Mouse (Mus musculus): ENCODE data around the gene Fsip1.

Fsip1 gene

GRCm38 (mm10) chr2:118125211-118125939, 131.4 kb downstream of the Fsip1 start:
- no peak for DNase-seq (ENCODE audit: low read depth, low spot score)

DNA sequence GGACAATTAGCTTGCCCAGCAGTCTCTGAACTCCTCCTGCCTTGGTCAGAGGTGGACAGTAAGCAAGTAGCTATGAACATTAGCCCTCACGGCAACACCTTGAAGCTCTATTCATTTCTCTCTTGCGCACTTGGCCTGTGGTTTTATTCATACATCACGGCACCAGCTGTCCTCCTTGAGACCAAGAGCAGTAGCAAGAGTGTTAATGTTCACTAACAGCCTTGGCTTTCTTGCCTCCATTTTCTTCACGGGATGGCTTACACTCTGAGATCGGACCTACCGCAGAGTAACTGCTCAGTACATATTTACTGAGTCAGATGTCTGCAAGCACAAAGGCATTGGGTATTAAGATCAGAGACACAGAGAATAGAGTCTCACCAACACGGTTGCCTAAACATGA, 132.3 kb downstream of the Fsip1 start:
- no peak for DNase-seq (ENCODE audit: low read depth, low spot score)

GRCm38 (mm10) chr2:118123743-118124142, 133.0 kb downstream of the Fsip1 start:
- DNase-seq (ENCODE audit: low read depth, low spot score), result no peak

DNA sequence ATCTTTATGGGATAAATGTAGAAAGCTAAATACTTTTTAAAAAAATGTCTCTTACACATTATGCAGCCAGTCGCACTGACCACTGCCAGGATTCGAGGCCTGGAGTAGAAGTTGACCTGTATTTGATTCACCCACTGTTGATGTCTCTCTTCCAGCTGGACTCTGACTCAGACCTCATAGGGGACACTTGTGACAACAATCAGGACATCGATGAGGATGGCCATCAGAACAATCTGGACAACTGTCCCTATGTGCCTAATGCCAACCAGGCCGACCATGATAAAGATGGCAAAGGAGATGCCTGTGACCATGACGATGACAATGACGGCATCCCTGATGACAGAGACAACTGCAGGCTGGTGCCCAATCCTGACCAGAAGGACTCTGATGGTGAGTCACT, 134.5 kb downstream of the Fsip1 start:
- DNase-seq (ENCODE audit: low read depth, low spot score), result no peak

DNA sequence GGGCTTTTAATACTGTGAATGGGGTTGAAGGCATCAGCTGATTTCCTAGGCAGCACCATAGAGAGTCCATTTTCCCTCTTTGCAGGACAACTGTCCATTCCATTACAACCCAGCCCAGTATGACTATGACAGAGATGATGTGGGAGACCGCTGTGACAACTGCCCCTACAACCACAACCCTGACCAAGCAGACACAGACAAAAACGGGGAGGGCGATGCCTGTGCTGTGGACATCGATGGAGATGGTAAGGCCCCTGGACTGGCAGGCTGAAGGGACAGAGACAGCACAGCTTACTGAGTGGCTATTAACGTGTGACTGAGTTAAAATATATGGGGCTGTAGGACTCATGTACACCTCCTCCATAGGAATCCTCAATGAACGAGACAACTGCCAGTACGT, 136.0 kb downstream of the Fsip1 start:
- DNase-seq (ENCODE audit: low read depth, low spot score), result no peak

- no peak for DNase-seq (ENCODE audit: low read depth, low spot score)
Measured at GRCm38 (mm10) chr2:118120095-118120494, 136.7 kb downstream of the Fsip1 start.

- no peak for DNase-seq (ENCODE audit: low read depth, low spot score)
Measured at GRCm38 (mm10) chr2:118119684-118120083, 137.1 kb downstream of the Fsip1 start.

GRCm38 (mm10) chr2:118118515-118118914, 138.3 kb downstream of the Fsip1 start:
- DNase-seq (ENCODE audit: low read depth, low spot score), result no peak

DNA sequence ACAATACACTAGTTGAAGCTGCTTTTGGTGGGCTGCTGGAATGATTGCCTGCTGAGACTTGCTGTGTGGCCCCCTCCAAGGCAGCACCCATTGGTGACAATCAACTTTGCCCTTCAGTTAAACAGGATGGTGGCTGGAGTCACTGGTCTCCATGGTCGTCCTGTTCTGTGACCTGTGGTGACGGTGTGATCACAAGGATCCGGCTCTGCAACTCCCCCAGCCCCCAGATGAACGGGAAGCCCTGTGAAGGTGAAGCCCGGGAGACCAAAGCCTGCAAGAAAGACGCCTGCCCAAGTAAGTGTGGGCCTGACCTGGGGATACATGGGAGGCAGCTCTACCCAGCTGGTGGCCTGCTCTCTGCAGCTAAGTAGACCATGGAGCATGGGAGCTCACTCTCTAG, 138.7 kb downstream of the Fsip1 start:
- DNase-seq (ENCODE audit: low read depth, low spot score), result no peak

DNA sequence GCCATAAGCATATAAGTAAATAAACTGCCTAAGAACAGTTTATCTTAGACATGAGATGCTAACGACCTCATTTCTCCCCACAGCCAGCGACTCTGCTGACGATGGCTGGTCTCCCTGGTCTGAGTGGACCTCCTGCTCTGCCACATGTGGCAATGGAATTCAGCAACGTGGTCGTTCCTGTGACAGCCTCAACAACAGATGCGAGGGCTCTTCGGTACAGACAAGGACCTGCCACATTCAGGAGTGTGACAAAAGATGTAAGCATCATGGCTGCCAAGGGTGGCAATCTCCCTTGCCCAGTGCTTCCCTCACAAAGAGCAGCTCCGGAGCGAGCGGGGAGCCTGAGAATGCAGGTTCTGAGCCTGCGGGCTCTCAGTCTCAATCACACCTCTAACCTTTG, 139.4 kb downstream of the Fsip1 start:
- no peak for DNase-seq (ENCODE audit: low read depth, low spot score)

DNA sequence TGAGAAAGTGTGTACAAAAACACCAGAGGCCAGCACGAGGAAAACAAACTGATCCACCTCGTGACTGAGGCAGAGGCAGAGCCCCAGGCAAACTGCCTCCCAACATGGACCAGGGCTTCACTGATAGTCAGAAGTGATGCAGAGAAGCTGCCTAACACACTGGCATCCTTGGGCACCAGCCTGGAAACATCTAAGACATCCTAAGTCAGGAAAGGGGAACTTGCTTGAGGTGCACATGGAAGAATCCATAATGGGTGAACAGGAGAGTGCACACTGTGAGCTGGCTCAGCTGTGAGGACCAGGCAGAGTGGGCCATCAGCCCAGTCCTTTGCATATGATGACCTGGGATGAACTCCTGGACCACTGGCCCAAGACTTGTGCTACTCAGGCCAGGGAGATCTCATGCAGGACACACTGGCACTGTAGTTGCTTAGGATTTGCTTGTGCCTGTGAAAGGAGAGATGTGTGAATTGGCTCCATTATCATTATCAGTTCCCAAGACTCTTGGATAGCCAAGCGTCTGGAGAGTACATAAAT, 139.9 kb downstream of the Fsip1 start:
- no peak for DNase-seq (ENCODE audit: low read depth, low spot score)

GRCm38 (mm10) chr2:118116180-118116579, 140.6 kb downstream of the Fsip1 start:
- no peak for DNase-seq (ENCODE audit: low read depth, low spot score)

DNA sequence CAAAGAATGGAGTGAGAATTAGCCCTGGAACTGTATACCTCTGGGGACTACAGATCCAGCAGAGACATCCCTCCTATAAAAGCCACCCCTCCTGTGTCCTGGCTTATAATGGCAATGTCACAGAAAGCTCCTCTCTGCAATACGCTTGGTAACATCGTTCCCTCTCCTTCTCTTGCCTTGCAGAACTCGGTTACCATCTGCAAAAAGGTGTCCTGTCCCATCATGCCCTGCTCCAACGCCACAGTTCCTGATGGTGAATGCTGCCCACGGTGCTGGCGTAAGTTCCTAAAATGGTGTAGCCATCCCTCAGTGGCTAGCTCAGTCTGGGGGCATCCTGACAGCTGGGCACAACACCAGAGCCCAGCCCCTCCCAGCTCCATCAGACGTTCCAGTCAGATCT, 141.1 kb downstream of the Fsip1 start:
- no peak for DNase-seq (ENCODE audit: low read depth, low spot score)

DNA sequence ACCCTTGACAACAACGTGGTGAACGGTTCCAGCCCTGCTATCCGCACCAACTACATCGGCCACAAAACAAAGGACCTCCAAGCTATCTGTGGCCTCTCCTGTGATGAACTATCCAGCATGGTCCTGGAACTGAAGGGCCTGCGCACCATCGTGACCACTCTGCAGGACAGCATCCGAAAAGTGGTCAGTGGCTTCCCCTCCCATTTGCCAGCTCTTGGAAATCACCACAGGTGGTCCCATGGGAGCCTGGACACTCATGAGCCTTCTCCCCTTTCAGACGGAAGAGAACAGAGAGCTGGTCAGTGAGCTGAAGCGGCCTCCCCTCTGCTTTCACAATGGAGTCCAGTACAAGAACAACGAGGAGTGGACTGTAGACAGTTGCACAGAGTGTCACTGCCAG, 142.1 kb downstream of the Fsip1 start:
- DNase-seq (ENCODE audit: low read depth, low spot score), result no peak

DNA sequence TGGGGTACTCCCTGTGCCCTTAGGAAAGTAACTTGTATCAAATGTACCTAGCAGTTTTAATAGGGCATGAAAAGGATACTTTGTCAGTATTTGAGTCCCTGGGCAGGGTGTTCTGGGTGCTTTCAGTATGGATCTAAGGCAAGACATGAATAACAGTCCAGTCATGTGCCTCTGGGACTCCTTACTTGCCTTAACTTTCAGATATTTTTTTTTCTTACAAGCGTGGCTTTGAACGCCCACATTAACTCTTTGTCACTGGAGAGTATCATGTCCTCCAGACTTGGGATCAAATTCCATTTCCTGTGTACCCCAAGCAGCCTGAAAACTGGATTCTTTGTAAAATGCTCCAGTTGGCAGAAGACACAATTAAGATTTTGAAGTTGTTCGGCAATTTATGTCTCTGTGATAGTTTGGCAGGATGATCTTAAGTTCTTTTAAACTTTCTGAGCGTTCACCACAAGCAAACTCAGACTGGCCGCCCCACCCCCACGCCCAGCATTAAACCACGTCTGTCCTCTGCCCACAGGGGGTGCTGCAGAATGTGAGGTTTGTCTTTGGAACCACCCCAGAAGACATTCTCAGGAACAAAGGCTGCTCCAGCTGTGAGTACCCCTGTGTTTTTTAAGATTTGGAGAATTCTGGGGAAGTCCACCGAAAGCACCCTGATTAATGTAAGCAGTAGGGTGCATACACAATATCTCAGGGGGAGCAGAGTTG, 142.8 kb downstream of the Fsip1 start:
- DNase-seq (ENCODE audit: low read depth, low spot score), result no peak

DNA sequence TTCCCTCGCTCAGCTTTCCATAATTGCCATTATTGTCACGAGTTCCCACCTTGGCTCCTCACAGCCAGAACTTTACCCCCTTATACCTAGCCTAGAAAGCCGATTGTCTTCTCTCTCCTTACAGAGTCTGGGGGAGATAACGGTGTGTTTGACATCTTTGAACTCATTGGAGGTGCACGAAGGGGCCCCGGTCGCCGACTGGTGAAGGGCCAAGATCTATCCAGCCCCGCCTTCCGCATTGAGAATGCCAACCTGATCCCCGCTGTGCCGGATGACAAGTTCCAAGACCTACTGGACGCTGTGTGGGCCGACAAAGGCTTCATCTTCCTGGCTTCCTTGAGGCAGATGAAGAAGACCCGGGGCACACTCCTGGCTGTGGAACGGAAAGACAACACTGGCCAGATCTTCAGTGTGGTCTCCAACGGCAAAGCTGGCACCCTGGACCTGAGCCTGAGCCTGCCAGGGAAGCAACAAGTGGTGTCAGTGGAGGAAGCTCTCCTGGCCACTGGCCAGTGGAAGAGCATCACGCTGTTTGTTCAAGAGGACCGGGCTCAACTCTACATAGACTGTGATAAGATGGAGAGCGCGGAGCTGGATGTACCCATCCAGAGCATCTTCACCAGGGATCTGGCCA, 143.8 kb downstream of the Fsip1 start:
- no peak for DNase-seq (ENCODE audit: low read depth, low spot score)

- no peak for DNase-seq (ENCODE audit: low read depth, low spot score)
Measured at GRCm38 (mm10) chr2:118112438-118112837, 144.3 kb downstream of the Fsip1 start.

DNA sequence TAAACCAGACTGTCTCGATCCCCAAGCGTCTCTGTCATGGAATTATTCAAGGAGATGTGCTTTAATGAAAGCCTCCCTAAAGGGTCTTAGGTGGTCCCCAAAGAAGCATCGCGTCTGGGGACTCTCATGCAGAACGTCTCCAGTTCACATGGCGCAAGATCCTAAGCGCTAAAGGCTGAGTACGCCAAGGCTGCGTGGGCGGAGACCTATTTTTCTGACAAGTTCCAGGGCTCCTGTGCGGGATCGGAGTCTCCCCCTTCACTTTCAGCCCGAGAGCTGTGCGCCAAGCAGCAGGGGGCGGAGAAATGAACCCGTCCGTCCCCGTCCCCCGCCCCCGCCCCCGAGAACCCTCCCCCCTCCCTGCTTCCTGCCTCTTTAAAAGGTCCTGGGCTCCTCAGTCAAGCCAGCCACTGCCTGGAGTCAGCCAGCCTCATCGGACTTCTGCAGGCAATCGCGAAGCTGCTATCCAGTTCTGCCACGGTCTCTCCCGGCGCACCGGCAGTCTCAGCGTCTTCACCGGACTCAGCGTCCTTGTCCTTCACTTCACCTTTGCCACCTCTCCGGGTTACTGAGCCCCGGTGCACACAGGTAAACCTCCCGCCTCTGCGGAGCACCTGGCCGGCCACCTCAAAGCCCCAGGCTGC, 145.2 kb downstream of the Fsip1 start, which contains the start of gene Thbs1:
TSS of gene Thbs1 (plus strand) at position 389 of the 644 bp plus-strand sequence.
- no peak for DNase-seq (ENCODE audit: low read depth, low spot score)

DNA sequence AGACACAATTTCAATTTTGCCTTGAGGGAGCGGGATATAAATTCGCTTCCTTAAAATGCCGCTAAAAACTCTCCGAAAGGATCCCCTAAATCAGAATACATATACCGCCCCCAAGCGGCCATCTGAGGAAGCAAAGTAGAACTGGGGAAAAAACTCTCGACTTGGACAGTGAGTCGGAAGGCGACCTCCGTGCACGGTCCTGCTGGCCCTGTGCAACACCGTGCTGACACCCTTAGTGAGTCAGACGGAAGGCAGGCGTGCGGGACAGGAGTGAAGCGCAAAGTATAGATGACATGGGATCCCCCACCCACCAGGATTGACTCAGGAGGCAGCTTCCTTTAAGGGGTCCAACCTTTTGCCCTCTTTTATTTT, 145.7 kb downstream of the Fsip1 start:
- no peak for DNase-seq (ENCODE audit: low read depth, low spot score)

GRCm38 (mm10) chr2:118110225-118110915, 146.4 kb downstream of the Fsip1 start:
- DNase-seq (ENCODE audit: low read depth, low spot score), result no peak

GRCm38 (mm10) chr2:118102169-118102568, 154.6 kb downstream of the Fsip1 start:
- no peak for DNase-seq (ENCODE audit: low read depth, low spot score)

Data from c-Kit-negative CD71-positive TER-119-positive erythroid progenitor cells, embryonic 14.5 days (primary cell).